Mouse (Mus musculus) neural tube, embryonic 11.5 days (tissue): ENCODE data around the gene Ccp110. TPM values are rescaled to one million over a fixed set of nuclear protein-coding genes. Genes with fewer than 3 reads are reported as not detected.
A peak's percentile ranks its signal among the peaks of the same experiment; 100 is the strongest.

Source experiments
- ATAC-seq: fragments of 200-750 bp; cut with Nextera tagmentation; 2 replicates; pipeline ENCODE4 v1.8.0; 2017; ENCODE audit warnings: moderate number of reproducible peaks, mild to moderate bottlenecking, moderate TSS enrichment, moderate library complexity; ENCODE audit not compliant: insufficient read depth, low FRiP score, low TSS enrichment
- DNase-seq: peaks from one replicate; pipeline ENCODE4 v3.0.0-alpha.2; 2015; ENCODE audit warnings: low spot score
- H3K27ac ChIP-seq: fragments of 300-500 bp; sonication (generic); 2 replicates; pipeline ENCODE4 v1.5.1; 2014; ENCODE audit warnings: low read depth, mild to moderate bottlenecking, low read length
- H3K27me3 ChIP-seq: fragments of 300-500 bp; sonication (generic); 2 replicates; pipeline ENCODE4 v1.6.1; 2014; ENCODE audit warnings: mild to moderate bottlenecking, low read length, mixed read lengths; ENCODE audit not compliant: control insufficient read depth, insufficient read depth
- H3K36me3 ChIP-seq: fragments of 300-500 bp; sonication (generic); 2 replicates; pipeline ENCODE4 v1.6.1; 2014; ENCODE audit warnings: mild to moderate bottlenecking, low read length, moderate library complexity, mixed read lengths; ENCODE audit not compliant: control insufficient read depth, insufficient read depth
- H3K4me1 ChIP-seq: fragments of 300-500 bp; sonication (generic); 2 replicates; pipeline ENCODE4 v1.6.1; 2014; ENCODE audit warnings: low read length, mixed read lengths; ENCODE audit not compliant: control insufficient read depth, insufficient read depth
- H3K4me2 ChIP-seq: fragments of 300-500 bp; sonication (generic); 2 replicates; pipeline ENCODE4 v1.6.1; 2014; ENCODE audit warnings: low read depth, mild to moderate bottlenecking, moderate library complexity
- H3K4me3 ChIP-seq: fragments of 300-500 bp; sonication (generic); 2 replicates; pipeline ENCODE4 v1.5.1; 2014; ENCODE audit warnings: low read depth, low read length
- H3K9ac ChIP-seq: fragments of 300-500 bp; sonication (generic); 2 replicates; pipeline ENCODE4 v1.6.1; 2014; ENCODE audit warnings: mild to moderate bottlenecking, low read length
- H3K9me3 ChIP-seq: fragments of 300-500 bp; sonication (generic); 2 replicates; pipeline ENCODE4 v1.6.1; 2016; ENCODE audit warnings: low read length; ENCODE audit not compliant: control insufficient read depth
- WGBS: fragments of 180-500 bp; shearing (Covaris S2); extraction: QIAGEN DNeasy Blood & Tissue Kit; methylation state at CpG from one replicate; pipeline ENCODE4 v1.1.7; 2014; 5-methylcytosine and 5-hydroxymethylcytosine counted together
- polyA plus RNA-seq: library from polyadenylated mRNA; unstranded; fragments of >200 nt; fragmentation: Nextera tagmentation; extraction: Ambion mirVana; gene quantifications from 2 replicates; pipeline ENCODE4 v1.2.1, GENCODE M21; 2014

The Ccp110 gene
- polyA plus RNA-seq, 1 experiment from 2014 or later: 22.1 TPM

DNA sequence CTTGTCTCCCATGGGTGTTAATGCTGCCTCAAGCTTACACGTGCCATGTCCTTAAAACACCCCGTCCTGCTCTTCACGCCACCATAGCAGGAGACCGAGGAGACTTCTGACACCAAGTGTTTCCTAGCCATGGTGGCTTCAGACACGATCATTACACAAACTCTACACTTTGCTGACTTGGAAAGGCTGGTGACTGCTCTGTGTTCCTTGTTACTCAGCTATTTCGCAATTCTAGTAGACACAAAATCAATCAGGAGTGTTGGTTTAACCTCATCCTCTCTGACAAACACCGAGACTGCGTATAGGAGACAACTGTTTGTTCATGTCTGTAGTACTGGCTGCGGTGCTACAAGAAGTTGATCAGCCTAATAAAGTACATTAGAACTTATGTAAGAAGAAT lies 13.5 kb upstream of the Ccp110 start:
- no peaks in the 10 kb centered on the region; the same call in 1 of the 2 replicates for H3K36me3 ChIP-seq
- no peak overlapping the region for H3K9ac ChIP-seq
- H3K4me2 ChIP-seq: no peak overlapping the region
- no peaks in the 10 kb centered on the region for H3K27me3 ChIP-seq
- 96% methylated on average over 9 of the region's 9 CpGs for WGBS
- H3K9me3 ChIP-seq: no peaks in the 10 kb centered on the region
- DNase-seq (no peak), ATAC-seq (no peak)
- H3K4me1 ChIP-seq: no peaks in the 10 kb centered on the region
- H3K4me3 ChIP-seq: no peak overlapping the region
- H3K27ac ChIP-seq: no peak overlapping the region

DNA sequence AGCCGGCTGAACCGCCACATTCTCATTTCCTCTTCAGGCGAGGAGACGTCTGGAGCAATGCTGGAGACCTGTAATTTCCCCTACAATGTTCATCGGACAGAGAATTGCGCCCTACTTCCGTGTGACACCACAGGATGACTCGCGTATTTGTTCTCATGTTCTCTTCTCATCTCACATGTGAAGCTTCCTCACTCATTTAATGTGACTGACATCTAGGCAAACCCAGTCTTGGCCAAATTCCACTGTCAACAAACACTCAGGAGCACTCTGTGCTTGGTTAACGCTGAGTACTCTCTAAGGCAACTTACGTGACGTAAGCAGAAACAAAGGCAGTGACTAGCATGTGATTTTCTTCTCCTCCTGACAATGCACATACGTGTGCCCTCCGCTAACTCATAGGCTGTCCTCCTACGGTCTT lies 9.2 kb upstream of the Ccp110 start:
- no peaks in the 10 kb centered on the region for H3K36me3 ChIP-seq
- peaks cover 11% of the 10 kb centered on the region for H3K4me1 ChIP-seq
- H3K4me3 ChIP-seq: no peak overlapping the region
- ATAC-seq (no peak), DNase-seq (no peak)
- H3K27me3 ChIP-seq: no peaks in the 10 kb centered on the region
- H3K27ac ChIP-seq: no peak overlapping the region
- H3K4me2 ChIP-seq: no peak overlapping the region
- H3K9me3 ChIP-seq: no peaks in the 10 kb centered on the region
- no peak overlapping the region for H3K9ac ChIP-seq
- 94% methylated on average over 15 of the region's 15 CpGs for WGBS

- peaks cover 11% of the 10 kb centered on the region for H3K4me1 ChIP-seq
- peak overlapping the region; percentile 75 for H3K4me2 ChIP-seq
- H3K9me3 ChIP-seq: no peaks in the 10 kb centered on the region
- H3K4me3 ChIP-seq: peak overlapping the region; percentile 88
- ATAC-seq: no peak
- WGBS: 86% methylated on average over 9 of the region's 9 CpGs
- H3K36me3 ChIP-seq: no peaks in the 10 kb centered on the region
- no peak overlapping the region for H3K27ac ChIP-seq
- peak overlapping the region; percentile 93; the same call in 1 of the 2 replicates for H3K9ac ChIP-seq
- DNase-seq: no peak
- H3K27me3 ChIP-seq: no peaks in the 10 kb centered on the region
Measured at GRCm38 (mm10) chr7:118704001-118704850, 8.1 kb upstream of the Ccp110 start.

- Histone ChIP-seq H3K9ac (peak within 1 kb of the TSS; percentile 93), H3K36me3 (no peaks in the 10 kb centered on the region), H3K4me2 (peak within 1 kb of the TSS; percentile 75), H3K27me3 (no peaks in the 10 kb centered on the region), H3K4me1 (peaks cover 11% of the 10 kb centered on the region), H3K9me3 (no peaks in the 10 kb centered on the region), H3K27ac (peak within 1 kb of the TSS; percentile 72), H3K4me3 (peak within 1 kb of the TSS; percentile 88)
- DNase-seq (peak; percentile 93), ATAC-seq (peak; percentile 96)
- WGBS: under 1% methylated on average over 63 of the region's 66 CpGs
Measured at GRCm38 (mm10) chr7:118705101-118705961, 7.0 kb upstream of the Ccp110 start, which contains the start of gene Gde1. Gene Gde1, minus strand, starts transcription at chr7:118705778.

DNA sequence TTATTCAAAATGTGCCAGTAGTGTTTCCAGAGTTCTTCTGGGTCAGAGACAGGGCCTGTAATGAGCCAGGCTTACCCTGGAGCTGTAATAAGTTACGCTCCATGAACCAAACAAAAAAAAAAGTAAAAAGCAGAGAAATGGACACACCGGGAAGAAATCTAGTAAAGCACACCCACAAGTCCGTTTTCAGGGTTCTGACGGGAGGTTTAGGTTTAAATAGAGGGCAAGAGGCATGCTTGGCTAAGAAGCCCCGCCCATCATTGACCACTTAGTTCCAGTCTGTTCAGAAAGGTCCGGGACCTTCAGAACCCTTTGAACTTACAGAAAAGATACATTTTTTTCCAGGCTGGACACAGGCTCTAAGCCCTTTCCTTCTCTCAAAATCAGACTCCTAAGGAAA lies 6.3 kb upstream of the Ccp110 start:
- Histone ChIP-seq H3K9me3 (no peaks in the 10 kb centered on the region), H3K27ac (no peak overlapping the region), H3K4me3 (peak overlapping the region; percentile 88), H3K9ac (no peak overlapping the region), H3K27me3 (no peaks in the 10 kb centered on the region), H3K4me2 (peak overlapping the region; percentile 75), H3K4me1 (peaks cover 11% of the 10 kb centered on the region), H3K36me3 (no peaks in the 10 kb centered on the region)
- DNase-seq: no peak
- 39% methylated on average over 6 of the region's 6 CpGs for WGBS
- ATAC-seq: no peak; the same call in 1 of the 2 replicates

DNA sequence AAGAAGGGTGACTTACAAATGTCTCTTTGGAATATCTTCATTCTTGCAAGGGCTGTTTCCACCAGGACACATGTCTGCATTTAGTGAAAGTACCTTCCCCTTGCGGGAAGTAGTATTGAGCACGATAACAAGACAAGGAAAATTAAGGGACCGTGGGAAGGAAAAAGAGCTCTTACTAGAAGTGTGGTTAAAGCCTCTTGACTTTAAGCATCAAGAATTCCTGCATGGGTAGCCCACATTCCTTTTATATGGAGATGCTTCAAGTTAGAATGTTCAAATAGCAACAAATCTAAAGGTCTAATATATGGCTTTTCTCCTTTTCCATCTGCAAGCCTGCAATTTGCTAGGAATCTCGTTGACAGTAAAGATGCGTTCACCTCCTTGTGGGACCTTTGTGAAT lies 5.9 kb upstream of the Ccp110 start:
- DNase-seq: no peak
- H3K27ac ChIP-seq: no peak overlapping the region

GRCm38 (mm10) chr7:118707216-118707615 lies 5.1 kb upstream of the Ccp110 start:
- no peak overlapping the region for H3K9ac ChIP-seq
- H3K9me3 ChIP-seq: no peaks in the 10 kb centered on the region
- no peaks in the 10 kb centered on the region for H3K36me3 ChIP-seq
- ATAC-seq (no peak), DNase-seq (no peak)
- no peak overlapping the region for H3K4me3 ChIP-seq
- no peaks in the 10 kb centered on the region for H3K27me3 ChIP-seq
- WGBS: 90% methylated on average over 2 of the region's 2 CpGs
- no peak overlapping the region for H3K27ac ChIP-seq
- peaks cover 11% of the 10 kb centered on the region for H3K4me1 ChIP-seq
- no peak overlapping the region for H3K4me2 ChIP-seq

More for the DNA sequence above, 5.9 kb upstream of the Ccp110 start:
- ATAC-seq: no peak
- peaks cover 11% of the 10 kb centered on the region for H3K4me1 ChIP-seq
- H3K27me3 ChIP-seq: no peaks in the 10 kb centered on the region
- no peaks in the 10 kb centered on the region for H3K36me3 ChIP-seq
- no peaks in the 10 kb centered on the region for H3K9me3 ChIP-seq
- no peak overlapping the region for H3K9ac ChIP-seq
- no peak overlapping the region for H3K4me3 ChIP-seq
- H3K4me2 ChIP-seq: no peak overlapping the region
- WGBS: 89% methylated on average over 5 of the region's 5 CpGs

DNA sequence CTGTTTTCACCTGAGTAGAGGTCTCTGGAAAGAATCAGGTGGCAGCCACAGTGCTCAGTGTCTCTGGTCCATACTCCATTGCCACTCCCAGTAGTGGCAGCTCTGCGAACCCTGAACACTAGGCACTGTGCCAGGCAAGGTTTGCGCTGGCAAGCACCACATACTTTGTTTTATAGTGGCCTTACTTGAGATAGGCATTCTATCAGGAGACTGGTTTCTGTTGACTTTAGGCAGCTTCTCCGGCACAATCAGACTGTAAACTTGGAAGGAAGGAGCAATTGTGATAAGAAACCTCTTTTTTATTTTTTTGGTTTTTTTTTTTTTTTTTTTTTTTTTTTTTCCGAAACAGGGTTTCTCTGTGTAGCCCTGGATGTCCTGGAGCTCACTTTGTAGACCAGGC lies 4.3 kb upstream of the Ccp110 start:
- Histone ChIP-seq H3K4me1 (peaks cover 11% of the 10 kb centered on the region), H3K4me3 (no peak overlapping the region), H3K27ac (no peak overlapping the region), H3K9ac (no peak overlapping the region), H3K36me3 (no peaks in the 10 kb centered on the region), H3K9me3 (no peaks in the 10 kb centered on the region), H3K4me2 (no peak overlapping the region), H3K27me3 (no peaks in the 10 kb centered on the region)
- DNase-seq (no peak), ATAC-seq (no peak)
- 91% methylated on average over 4 of the region's 4 CpGs for WGBS
